In the genomic region with DNA sequence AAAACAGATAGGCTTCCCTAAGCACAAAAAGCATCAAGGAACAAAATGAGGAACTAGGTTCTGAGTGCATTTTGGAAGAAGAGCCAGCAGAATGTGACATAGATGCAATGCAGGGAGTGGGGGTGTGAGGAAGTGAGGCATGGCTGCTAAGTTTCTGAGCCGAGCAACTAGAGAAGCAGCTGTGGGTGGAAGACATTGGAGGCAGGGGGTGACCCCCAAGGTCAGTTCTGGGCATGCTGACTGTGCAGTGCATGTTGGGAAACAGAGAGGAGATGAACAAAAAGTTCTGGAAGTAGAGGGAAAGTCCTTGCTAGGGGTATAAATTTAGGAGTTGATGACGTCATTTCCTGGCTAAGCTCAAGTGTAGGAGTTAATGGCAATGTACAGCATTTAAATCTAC, we compare ENCODE assay signal across 11 mouse cellular contexts. TPM values are rescaled to one million over a fixed set of nuclear protein-coding genes. Genes with fewer than 3 reads are reported as not detected.
DNase-seq lines count a peak whose midpoint lies in the region; ATAC-seq lines count a peak whose summit lies in the region.
"Had no signal": no experiment of that assay in that cellular context is flagged by ENCODE, and none has a peak within 500 bp of the region (broad histone marks: within the 10 kb centered on the region; RNA-seq: fewer than 3 reads in every experiment).

No protein-coding gene starts in this region.

- 17% methylated on average over 2 of the region's 2 CpGs for WGBS in kidney, embryonic 14.5 days
- WGBS in midbrain, embryonic 10.5 days, result 49% methylated on average over 2 of the region's 2 CpGs
- WGBS in hindbrain, embryonic 13.5 days, result 52% methylated on average over 2 of the region's 2 CpGs

- DNase-seq in kidney, postnatal 10 days, result peak; percentile 40
- DNase-seq in brain, adult 2 months (ENCODE audit: low read depth, low spot score), result peak; percentile 71
- peak; percentile 42 to 47 for DNase-seq in left cerebral cortex, adult 9 months (ENCODE audit: low spot score in 2 of 2)
- DNase-seq in right cerebral cortex, postnatal 14 days, result peak; percentile 29
- DNase-seq in cerebellum, adult 11 months, result no peak
- no peak for DNase-seq in midbrain, embryonic 10.5 days (ENCODE audit: low spot score)

- H3K4me3 ChIP-seq in kidney, embryonic 14.5 days (ENCODE audit: low read length), result no peak overlapping the region
- H3K4me3 ChIP-seq in midbrain, embryonic 10.5 days, result no peak overlapping the region
- no peak overlapping the region for H3K4me3 ChIP-seq in hindbrain, embryonic 13.5 days
- H3K4me3 ChIP-seq: embryonic facial prominence, embryonic 13.5 days; neural tube, embryonic 12.5 days had no signal

- no peaks in the 10 kb centered on the region for H3K9me3 ChIP-seq in kidney, embryonic 14.5 days (ENCODE audit: control insufficient read depth, low read length)
- H3K9me3 ChIP-seq in midbrain, embryonic 10.5 days (replicated peaks), result no peaks in the 10 kb centered on the region
- H3K9me3 ChIP-seq in hindbrain, embryonic 13.5 days, result no peaks in the 10 kb centered on the region
- H3K9me3 ChIP-seq: embryonic facial prominence, embryonic 13.5 days; neural tube, embryonic 12.5 days had no signal

- no peaks in the 10 kb centered on the region for H3K27me3 ChIP-seq in kidney, embryonic 14.5 days (ENCODE audit: control insufficient read depth, insufficient read depth, low read length)
- peaks cover 30% of the 10 kb centered on the region for H3K27me3 ChIP-seq in midbrain, embryonic 10.5 days (ENCODE audit: low read depth, poor library complexity, severe bottlenecking)
- peaks cover 5% of the 10 kb centered on the region; the same call in 1 of the 2 replicates for H3K27me3 ChIP-seq in hindbrain, embryonic 13.5 days
- H3K27me3 ChIP-seq: neural tube, embryonic 12.5 days had no signal

- H3K36me3 ChIP-seq in kidney, embryonic 14.5 days (ENCODE audit: control insufficient read depth, insufficient read depth, low read length), result no peaks in the 10 kb centered on the region
- H3K36me3 ChIP-seq in midbrain, embryonic 10.5 days, result no peaks in the 10 kb centered on the region
- H3K36me3 ChIP-seq in hindbrain, embryonic 13.5 days, result no peaks in the 10 kb centered on the region
- H3K36me3 ChIP-seq: embryonic facial prominence, embryonic 13.5 days; neural tube, embryonic 12.5 days had no signal

- no peak overlapping the region for H3K4me2 ChIP-seq in kidney, embryonic 14.5 days (replicated peaks; ENCODE audit: low read depth, low read length)
- H3K4me2 ChIP-seq in hindbrain, embryonic 13.5 days, result no peak overlapping the region
- H3K4me2 ChIP-seq: embryonic facial prominence, embryonic 13.5 days; neural tube, embryonic 12.5 days had no signal

- H3K27ac ChIP-seq in kidney, embryonic 14.5 days (ENCODE audit: low read depth, low read length), result no peak overlapping the region
- H3K27ac ChIP-seq in midbrain, embryonic 10.5 days (replicated peaks), result no peak overlapping the region
- H3K27ac ChIP-seq in hindbrain, embryonic 13.5 days, result no peak overlapping the region
- H3K27ac ChIP-seq: embryonic facial prominence, embryonic 13.5 days; neural tube, embryonic 12.5 days had no signal

- no peak overlapping the region for H3K9ac ChIP-seq in kidney, embryonic 14.5 days (ENCODE audit: low read depth, low read length)
- no peak overlapping the region for H3K9ac ChIP-seq in hindbrain, embryonic 13.5 days
- H3K9ac ChIP-seq: embryonic facial prominence, embryonic 13.5 days; neural tube, embryonic 12.5 days had no signal

- peaks cover 13% of the 10 kb centered on the region for H3K4me1 ChIP-seq in kidney, embryonic 14.5 days (ENCODE audit: control insufficient read depth, insufficient read depth, low read length)
- H3K4me1 ChIP-seq in midbrain, embryonic 10.5 days, result peaks cover 15% of the 10 kb centered on the region
- H3K4me1 ChIP-seq in hindbrain, embryonic 13.5 days (replicated peaks), result peaks cover 4% of the 10 kb centered on the region
- H3K4me1 ChIP-seq: neural tube, embryonic 12.5 days had no signal

- ATAC-seq in kidney, embryonic 14.5 days (ENCODE audit: low FRiP score, low TSS enrichment), result no peak
- ATAC-seq in hindbrain, embryonic 13.5 days (ENCODE audit: low FRiP score), result no peak
- ATAC-seq: Patski had no signal

RNA-seq across cellular contexts. Expression of gene Dcp1a, which starts 21.4 kb away (rescaled TPM):
- polyA plus RNA-seq in kidney, embryonic 14.5 days (2014; fragmentation: Nextera tagmentation; extraction: Ambion mirVana), result 19.0 and 31.1 TPM in 2 replicates
- polyA plus RNA-seq in midbrain, embryonic 10.5 days (2016; fragmentation: Nextera tagmentation; extraction: Ambion mirVana), result 31.8 and 35.1 TPM in 2 replicates
- 18.4 and 19.3 TPM in 2 replicates for polyA plus RNA-seq in hindbrain, embryonic 13.5 days (2015; fragmentation: Nextera tagmentation; extraction: Ambion mirVana)

RNA-seq across cellular contexts. Expression of gene Cacna1d, which starts 33.4 kb away (rescaled TPM):
- 3.1 and 5.1 TPM in 2 replicates for polyA plus RNA-seq in kidney, embryonic 14.5 days (2014; fragmentation: Nextera tagmentation; extraction: Ambion mirVana)
- 0.90 and 1.3 TPM in 2 replicates for polyA plus RNA-seq in midbrain, embryonic 10.5 days (2016; fragmentation: Nextera tagmentation; extraction: Ambion mirVana)
- 7.0 and 7.3 TPM in 2 replicates for polyA plus RNA-seq in hindbrain, embryonic 13.5 days (2015; fragmentation: Nextera tagmentation; extraction: Ambion mirVana)

Comparison
In these comparisons a context has a peak if more than half of its experiments do, and no peak if none do; other contexts are left out.
1. DNase-seq: peak in kidney, postnatal 10 days (single experiment), brain, adult 2 months (single experiment), left cerebral cortex, adult 9 months (2 of 2) and right cerebral cortex, postnatal 14 days (single experiment); none in cerebellum, adult 11 months (single experiment) and midbrain, embryonic 10.5 days (single experiment).